Mouse (Mus musculus): ENCODE results near the gene Tmem52. TPM values are rescaled to one million over a fixed set of nuclear protein-coding genes. Genes with fewer than 3 reads are reported as not detected.

Gene Tmem52
- polyA plus RNA-seq, 1 experiment from 2014 or later, result 0.29 TPM

- Histone ChIP-seq H3K9me3 (ENCODE audit: control insufficient read depth, low read length) (no peaks in the 10 kb centered on the region), H3K4me2 (replicated peaks) (no peak overlapping the region), H3K4me3 (replicated peaks; ENCODE audit: low read length) (no peak overlapping the region), H3K36me3 (replicated peaks; ENCODE audit: control insufficient read depth, insufficient read depth) (no peaks in the 10 kb centered on the region), H3K27me3 (ENCODE audit: control insufficient read depth, insufficient read depth, low read length) (no peaks in the 10 kb centered on the region), H3K9ac (no peak overlapping the region), H3K4me1 (replicated peaks; ENCODE audit: control insufficient read depth, insufficient read depth, low read length) (no peaks in the 10 kb centered on the region), H3K27ac (no peak overlapping the region)
- no peak for DNase-seq (ENCODE audit: low spot score)
- WGBS, result 79% methylated on average over 3 of the region's 3 CpGs
- no peak for ATAC-seq (ENCODE audit: low FRiP score)
These were observed 26.1 kb upstream of the Tmem52 start for GRCm38 (mm10) chr4:155442808-155443207.

- Histone ChIP-seq H3K4me3 (replicated peaks; ENCODE audit: low read length) (no peak overlapping the region), H3K4me2 (replicated peaks) (no peak overlapping the region), H3K9ac (no peak overlapping the region), H3K4me1 (replicated peaks; ENCODE audit: control insufficient read depth, insufficient read depth, low read length) (no peaks in the 10 kb centered on the region), H3K9me3 (ENCODE audit: control insufficient read depth, low read length) (no peaks in the 10 kb centered on the region), H3K36me3 (replicated peaks; ENCODE audit: control insufficient read depth, insufficient read depth) (no peaks in the 10 kb centered on the region), H3K27me3 (ENCODE audit: control insufficient read depth, insufficient read depth, low read length) (no peaks in the 10 kb centered on the region), H3K27ac (no peak overlapping the region)
- ATAC-seq (ENCODE audit: low FRiP score) (no peak), DNase-seq (ENCODE audit: low spot score) (no peak)
- 38% methylated on average over 10 of the region's 10 CpGs for WGBS
These were observed 17.3 kb upstream of the Tmem52 start for GRCm38 (mm10) chr4:155451597-155451996.

GRCm38 (mm10) chr4:155458575-155458974 lies 10.3 kb upstream of the Tmem52 start:
- H3K27me3 ChIP-seq (ENCODE audit: control insufficient read depth, insufficient read depth, low read length), result no peaks in the 10 kb centered on the region
- H3K36me3 ChIP-seq (replicated peaks; ENCODE audit: control insufficient read depth, insufficient read depth), result no peaks in the 10 kb centered on the region
- no peak overlapping the region for H3K4me3 ChIP-seq (replicated peaks; ENCODE audit: low read length)
- H3K27ac ChIP-seq, result no peak overlapping the region
- DNase-seq (ENCODE audit: low spot score) (no peak), ATAC-seq (ENCODE audit: low FRiP score) (no peak)
- H3K4me1 ChIP-seq (replicated peaks; ENCODE audit: control insufficient read depth, insufficient read depth, low read length), result no peaks in the 10 kb centered on the region
- H3K9me3 ChIP-seq (ENCODE audit: control insufficient read depth, low read length), result no peaks in the 10 kb centered on the region
- H3K4me2 ChIP-seq (replicated peaks), result no peak overlapping the region
- no peak overlapping the region for H3K9ac ChIP-seq
- whole genome bisulfite sequencing, result 87% methylated on average over 5 of the region's 5 CpGs

GRCm38 (mm10) chr4:155463050-155463449 lies 5.9 kb upstream of the Tmem52 start:
- DNase-seq (ENCODE audit: low spot score) (no peak), ATAC-seq (ENCODE audit: low FRiP score) (no peak)
- H3K27me3 ChIP-seq (ENCODE audit: control insufficient read depth, insufficient read depth, low read length), result no peaks in the 10 kb centered on the region
- H3K9ac ChIP-seq, result no peak overlapping the region
- no peaks in the 10 kb centered on the region for H3K9me3 ChIP-seq (ENCODE audit: control insufficient read depth, low read length)
- no peaks in the 10 kb centered on the region for H3K4me1 ChIP-seq (replicated peaks; ENCODE audit: control insufficient read depth, insufficient read depth, low read length)
- 84% methylated on average over 13 of the region's 13 CpGs for WGBS
- H3K4me2 ChIP-seq (replicated peaks), result no peak overlapping the region
- H3K4me3 ChIP-seq (replicated peaks; ENCODE audit: low read length), result no peak overlapping the region
- H3K27ac ChIP-seq, result no peak overlapping the region
- no peaks in the 10 kb centered on the region for H3K36me3 ChIP-seq (replicated peaks; ENCODE audit: control insufficient read depth, insufficient read depth)

GRCm38 (mm10) chr4:155463611-155464010 lies 5.3 kb upstream of the Tmem52 start:
- no peak overlapping the region for H3K4me2 ChIP-seq (replicated peaks)
- DNase-seq (ENCODE audit: low spot score) (no peak), ATAC-seq (ENCODE audit: low FRiP score) (no peak)
- H3K9ac ChIP-seq, result no peak overlapping the region
- H3K9me3 ChIP-seq (ENCODE audit: control insufficient read depth, low read length), result no peaks in the 10 kb centered on the region
- 79% methylated on average over 6 of the region's 6 CpGs for WGBS
- H3K36me3 ChIP-seq (replicated peaks; ENCODE audit: control insufficient read depth, insufficient read depth), result no peaks in the 10 kb centered on the region
- no peaks in the 10 kb centered on the region for H3K4me1 ChIP-seq (replicated peaks; ENCODE audit: control insufficient read depth, insufficient read depth, low read length)
- no peaks in the 10 kb centered on the region for H3K27me3 ChIP-seq (ENCODE audit: control insufficient read depth, insufficient read depth, low read length)
- no peak overlapping the region for H3K27ac ChIP-seq
- H3K4me3 ChIP-seq (replicated peaks; ENCODE audit: low read length), result no peak overlapping the region

- DNase-seq (ENCODE audit: low spot score), result no peak
- Histone ChIP-seq H3K27ac (no peak overlapping the region), H3K27me3 (ENCODE audit: control insufficient read depth, insufficient read depth, low read length) (no peaks in the 10 kb centered on the region), H3K4me2 (replicated peaks) (no peak overlapping the region), H3K9ac (no peak overlapping the region), H3K4me1 (replicated peaks; ENCODE audit: control insufficient read depth, insufficient read depth, low read length) (no peaks in the 10 kb centered on the region), H3K4me3 (replicated peaks; ENCODE audit: low read length) (no peak overlapping the region), H3K9me3 (ENCODE audit: control insufficient read depth, low read length) (no peaks in the 10 kb centered on the region), H3K36me3 (replicated peaks; ENCODE audit: control insufficient read depth, insufficient read depth) (no peaks in the 10 kb centered on the region)
- ATAC-seq (ENCODE audit: low FRiP score), result no peak
- 94% methylated on average over 4 of the region's 4 CpGs for WGBS
These were observed 4.9 kb upstream of the Tmem52 start for GRCm38 (mm10) chr4:155464061-155464460.

- DNase-seq (ENCODE audit: low spot score), result no peak
- H3K4me2 ChIP-seq (replicated peaks), result no peak overlapping the region
- no peak overlapping the region for H3K4me3 ChIP-seq (replicated peaks; ENCODE audit: low read length)
- no peaks in the 10 kb centered on the region for H3K27me3 ChIP-seq (ENCODE audit: control insufficient read depth, insufficient read depth, low read length)
- no peak for ATAC-seq (ENCODE audit: low FRiP score)
- no peak overlapping the region for H3K9ac ChIP-seq
- WGBS, result 78% methylated on average over 6 of the region's 6 CpGs
- no peaks in the 10 kb centered on the region for H3K4me1 ChIP-seq (replicated peaks; ENCODE audit: control insufficient read depth, insufficient read depth, low read length)
- no peaks in the 10 kb centered on the region for H3K36me3 ChIP-seq (replicated peaks; ENCODE audit: control insufficient read depth, insufficient read depth)
- H3K9me3 ChIP-seq (ENCODE audit: control insufficient read depth, low read length), result no peaks in the 10 kb centered on the region
- H3K27ac ChIP-seq, result no peak overlapping the region
These were observed 3.3 kb upstream of the Tmem52 start for GRCm38 (mm10) chr4:155465607-155466006.

- no peak overlapping the region for H3K4me3 ChIP-seq (replicated peaks; ENCODE audit: low read length)
- ATAC-seq (ENCODE audit: low FRiP score) (no peak), DNase-seq (ENCODE audit: low spot score) (no peak)
- H3K4me2 ChIP-seq (replicated peaks), result no peak overlapping the region
- no peaks in the 10 kb centered on the region for H3K4me1 ChIP-seq (replicated peaks; ENCODE audit: control insufficient read depth, insufficient read depth, low read length)
- no peak overlapping the region for H3K27ac ChIP-seq
- no peak overlapping the region for H3K9ac ChIP-seq
- no peaks in the 10 kb centered on the region for H3K36me3 ChIP-seq (replicated peaks; ENCODE audit: control insufficient read depth, insufficient read depth)
- no peaks in the 10 kb centered on the region for H3K27me3 ChIP-seq (ENCODE audit: control insufficient read depth, insufficient read depth, low read length)
- H3K9me3 ChIP-seq (ENCODE audit: control insufficient read depth, low read length), result no peaks in the 10 kb centered on the region
- 92% methylated on average over 5 of the region's 5 CpGs for WGBS
These were observed 2.8 kb upstream of the Tmem52 start for GRCm38 (mm10) chr4:155466080-155466479.

GRCm38 (mm10) chr4:155467237-155468010 lies 1.5 kb upstream of the Tmem52 start:
- H3K4me1 ChIP-seq (replicated peaks; ENCODE audit: control insufficient read depth, insufficient read depth, low read length), result no peaks in the 10 kb centered on the region
- no peak for ATAC-seq (ENCODE audit: low FRiP score)
- no peaks in the 10 kb centered on the region for H3K9me3 ChIP-seq (ENCODE audit: control insufficient read depth, low read length)
- no peak for DNase-seq (ENCODE audit: low spot score)
- no peak overlapping the region for H3K9ac ChIP-seq
- no peak overlapping the region for H3K27ac ChIP-seq
- no peaks in the 10 kb centered on the region for H3K36me3 ChIP-seq (replicated peaks; ENCODE audit: control insufficient read depth, insufficient read depth)
- H3K27me3 ChIP-seq (ENCODE audit: control insufficient read depth, insufficient read depth, low read length), result no peaks in the 10 kb centered on the region
- WGBS, result 87% methylated on average over 13 of the region's 13 CpGs
- H3K4me3 ChIP-seq (replicated peaks; ENCODE audit: low read length), result no peak overlapping the region
- H3K4me2 ChIP-seq (replicated peaks), result no peak overlapping the region
